Mouse (Mus musculus): ENCODE results near the gene Carm1.
A peak's percentile ranks its signal among the peaks of the same experiment; 100 is the strongest.

The Carm1 gene

DNA sequence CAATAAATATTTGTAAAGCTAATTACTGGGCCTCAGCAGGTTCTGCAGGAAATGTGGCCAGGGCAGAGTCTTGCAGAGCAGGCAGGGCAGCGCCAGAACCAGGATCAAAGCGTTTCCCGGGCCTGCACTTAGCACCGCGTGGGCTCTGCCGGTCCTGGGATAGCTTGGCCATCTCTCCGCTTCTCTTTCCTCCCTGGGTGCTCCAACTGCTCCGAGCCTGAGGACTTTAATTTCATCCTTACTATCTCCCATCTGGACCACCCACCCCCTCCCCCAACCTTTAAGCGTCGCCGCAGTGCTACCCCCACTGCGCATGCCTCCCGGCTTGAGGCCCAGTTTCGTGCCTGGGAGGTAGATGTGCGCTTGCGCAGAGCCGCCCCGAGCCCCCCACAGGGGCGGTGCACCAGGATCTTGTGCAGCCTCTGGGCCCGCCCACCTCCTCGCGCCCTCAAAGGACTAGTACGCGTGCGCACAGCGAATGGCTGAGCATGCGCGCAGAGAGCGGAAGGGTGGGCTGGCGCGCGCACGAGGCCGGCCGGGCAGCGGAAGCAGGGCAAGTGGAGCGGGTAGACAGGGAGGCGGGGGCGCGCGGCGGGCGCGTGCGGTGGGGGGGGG lies 69.0 kb downstream of the Carm1 start, which contains the start of gene Smarca4:
Gene Smarca4 (plus strand): TSS at position 553 of the 615 bp plus-strand sequence.
- DNase-seq (ENCODE audit: low spot score), result peak; percentile 95

- DNase-seq (ENCODE audit: low spot score), result peak; percentile 67
Observed at GRCm38 (mm10) chr9:21616232-21616781, 69.6 kb downstream of the Carm1 start.

GRCm38 (mm10) chr9:21617066-21617465 lies 70.4 kb downstream of the Carm1 start:
- DNase-seq (ENCODE audit: low spot score), result no peak

DNA sequence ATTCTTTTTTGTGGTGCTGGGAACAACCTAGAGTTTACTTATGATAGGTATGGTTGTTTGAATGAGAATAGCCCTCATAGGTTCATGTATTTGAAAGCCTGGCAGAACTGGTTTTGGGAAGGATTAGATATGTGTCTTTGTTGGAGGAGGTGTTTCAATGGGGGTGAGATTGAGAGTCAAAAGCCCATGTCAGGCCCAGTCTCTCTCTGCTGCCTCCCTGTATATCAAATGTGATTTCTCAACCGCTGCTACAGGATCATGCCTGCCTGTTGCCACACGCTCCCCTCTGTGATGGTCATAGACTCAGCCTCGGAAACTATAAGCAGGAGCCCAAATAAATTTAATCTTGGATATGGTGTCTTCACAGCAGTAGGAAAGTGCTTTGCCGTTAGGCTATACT lies 73.5 kb downstream of the Carm1 start:
- no peak for DNase-seq (ENCODE audit: low spot score)

DNA sequence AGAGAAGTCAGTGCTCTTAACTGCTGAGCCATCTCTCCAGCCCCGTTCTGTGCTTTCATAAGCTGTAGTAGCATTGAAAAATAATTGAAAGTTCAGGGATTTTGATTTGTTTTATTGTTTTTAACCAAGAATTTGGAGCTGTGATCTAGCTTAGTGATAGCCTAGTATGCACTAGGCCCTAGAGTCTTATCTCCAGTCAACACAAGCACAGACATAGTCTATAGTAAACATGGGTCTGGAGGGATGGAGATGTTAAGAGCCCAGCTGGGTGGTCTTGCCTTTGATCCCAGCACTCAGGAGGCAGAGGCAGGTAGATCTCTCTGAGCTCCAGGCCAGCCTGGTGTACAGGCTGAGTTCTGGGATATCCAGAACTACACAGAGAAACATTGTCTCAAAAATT lies 76.0 kb downstream of the Carm1 start:
- DNase-seq (ENCODE audit: low spot score), result no peak

GRCm38 (mm10) chr9:21625342-21626339 lies 78.9 kb downstream of the Carm1 start:
- DNase-seq (ENCODE audit: low spot score), result no peak

DNA sequence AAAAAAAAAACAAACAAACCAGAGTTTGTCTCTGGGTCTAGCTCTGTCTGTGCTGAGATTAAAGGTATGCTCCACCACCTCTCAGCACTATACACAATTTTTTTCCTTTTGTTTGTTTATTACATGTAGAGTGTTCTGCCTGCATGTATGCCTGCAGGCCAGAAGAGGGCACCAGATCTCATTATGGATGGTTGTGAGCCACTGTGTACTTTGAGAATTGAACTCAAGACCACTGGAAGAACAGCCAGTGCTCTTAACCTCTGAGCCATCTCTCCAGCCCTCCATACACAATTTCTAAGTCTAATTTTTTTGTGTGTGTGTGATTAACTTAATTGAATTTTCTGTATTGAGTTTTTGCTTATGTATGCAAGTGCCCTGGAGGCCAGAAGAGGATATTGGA lies 79.9 kb downstream of the Carm1 start:
- no peak for DNase-seq (ENCODE audit: low spot score)

DNA sequence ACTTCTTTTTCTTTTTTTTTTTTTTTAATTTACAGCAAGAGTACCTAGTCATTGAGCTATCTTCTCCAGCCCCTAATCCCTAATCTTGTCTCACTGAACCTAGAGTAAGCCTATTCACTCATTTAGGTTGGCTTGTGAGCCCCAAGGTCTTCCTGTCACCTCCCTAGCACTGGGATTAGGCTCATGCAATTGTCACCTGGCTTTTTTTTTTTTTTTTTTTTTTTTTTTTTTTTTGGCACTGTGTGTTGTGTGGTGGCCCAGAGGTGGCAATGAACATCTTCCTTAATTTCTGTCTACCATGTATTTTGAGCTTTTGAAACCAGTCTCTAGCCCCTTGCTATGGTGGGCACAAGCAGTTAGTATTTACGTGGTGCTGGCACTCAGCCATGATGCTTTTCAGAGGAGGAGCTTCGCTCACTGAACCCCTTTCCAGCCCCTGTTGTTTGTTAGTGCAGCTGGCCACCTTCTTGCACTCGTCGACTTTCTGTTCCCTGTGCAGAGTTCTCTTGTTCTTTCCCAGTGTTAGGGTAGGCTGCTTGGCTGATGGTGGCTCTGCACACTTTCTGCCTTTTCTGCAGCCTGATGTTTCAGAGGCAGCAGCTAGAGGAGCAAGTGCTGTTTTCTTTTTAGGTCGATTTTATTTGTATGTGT lies 80.6 kb downstream of the Carm1 start:
- DNase-seq (ENCODE audit: low spot score), result no peak

GRCm38 (mm10) chr9:21630673-21631072 lies 84.0 kb downstream of the Carm1 start:
- peak; percentile 29 for DNase-seq (ENCODE audit: low spot score)

- no peak for DNase-seq (ENCODE audit: low spot score)
Observed at GRCm38 (mm10) chr9:21633106-21633505, 86.4 kb downstream of the Carm1 start.

GRCm38 (mm10) chr9:21635639-21636038 lies 88.9 kb downstream of the Carm1 start:
- no peak for DNase-seq (ENCODE audit: low spot score)

DNA sequence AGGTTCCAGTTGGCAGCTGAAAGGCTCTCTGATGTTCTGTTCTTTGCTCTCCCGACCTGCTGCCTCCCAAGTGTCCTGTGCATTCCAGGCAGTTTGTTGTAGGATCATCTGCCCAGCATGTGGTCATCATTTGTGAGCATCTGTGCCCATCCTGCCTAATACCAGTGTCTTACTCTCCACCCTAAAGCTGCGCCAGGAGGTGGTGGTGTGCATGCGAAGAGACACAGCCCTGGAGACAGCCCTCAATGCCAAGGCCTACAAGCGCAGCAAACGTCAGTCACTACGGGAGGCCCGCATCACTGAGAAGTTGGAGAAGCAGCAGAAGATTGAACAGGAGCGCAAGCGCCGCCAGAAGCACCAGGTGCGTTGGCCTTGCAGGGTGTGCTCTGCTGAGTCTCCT lies 92.3 kb downstream of the Carm1 start:
- DNase-seq (ENCODE audit: low spot score), result no peak

Measured in spleen, adult 12 weeks (tissue).